Mouse (Mus musculus) hindbrain, embryonic 13.5 days (tissue): Measurements from ENCODE around the gene Cops7a. TPM values are rescaled to one million over a fixed set of nuclear protein-coding genes. Genes with fewer than 3 reads are reported as not detected.

Experiments
- ATAC-seq: fragments of 200-750 bp; cut with Nextera tagmentation; 2 replicates; pipeline ENCODE4 v1.8.0; 2017; ENCODE audit warnings: moderate TSS enrichment; ENCODE audit not compliant: low FRiP score
- H3K27ac ChIP-seq: fragments of 300-500 bp; sonication (generic); 2 replicates; pipeline ENCODE4 v1.5.1; 2015; ENCODE audit warnings: inconsistent platforms, mild to moderate bottlenecking, moderate library complexity
- H3K27me3 ChIP-seq: fragments of 300-500 bp; sonication (generic); 2 replicates; pipeline ENCODE4 v1.6.1; 2015; ENCODE audit warnings: mild to moderate bottlenecking, inconsistent platforms
- H3K36me3 ChIP-seq: fragments of 300-500 bp; sonication (generic); 2 replicates; pipeline ENCODE4 v1.6.1; 2015; ENCODE audit warnings: mild to moderate bottlenecking, inconsistent platforms
- H3K4me1 ChIP-seq: fragments of 300-500 bp; sonication (generic); replicated peaks from 2 replicates; pipeline ENCODE4 v1.6.1; 2015; ENCODE audit warnings: inconsistent platforms
- H3K4me2 ChIP-seq: fragments of 300-500 bp; sonication (generic); 2 replicates; pipeline ENCODE4 v1.6.1; 2015; ENCODE audit warnings: inconsistent platforms, mild to moderate bottlenecking, moderate library complexity
- H3K4me3 ChIP-seq: fragments of 300-500 bp; sonication (generic); 2 replicates; pipeline ENCODE4 v1.5.1; 2015; ENCODE audit warnings: mild to moderate bottlenecking, inconsistent platforms
- H3K9ac ChIP-seq: fragments of 300-500 bp; sonication (generic); 2 replicates; pipeline ENCODE4 v1.6.1; 2015; ENCODE audit warnings: mild to moderate bottlenecking, inconsistent platforms
- H3K9me3 ChIP-seq: fragments of 300-500 bp; sonication (generic); 2 replicates; pipeline ENCODE4 v1.6.1; 2016; ENCODE audit warnings: inconsistent platforms
- WGBS: fragments of 180-500 bp; shearing (Covaris S2); methylation state at CpG from one replicate; pipeline ENCODE4 v1.1.7; 2015; 5-methylcytosine and 5-hydroxymethylcytosine counted together
- polyA plus RNA-seq: library from polyadenylated mRNA; unstranded; fragments of >200 nt; fragmentation: Nextera tagmentation; extraction: Ambion mirVana; gene quantifications from 2 replicates; pipeline ENCODE4 v1.2.1, GENCODE M21; 2015

Gene Cops7a
- polyA plus RNA-seq, 1 experiment from 2014 or later = 89.3 TPM

DNA sequence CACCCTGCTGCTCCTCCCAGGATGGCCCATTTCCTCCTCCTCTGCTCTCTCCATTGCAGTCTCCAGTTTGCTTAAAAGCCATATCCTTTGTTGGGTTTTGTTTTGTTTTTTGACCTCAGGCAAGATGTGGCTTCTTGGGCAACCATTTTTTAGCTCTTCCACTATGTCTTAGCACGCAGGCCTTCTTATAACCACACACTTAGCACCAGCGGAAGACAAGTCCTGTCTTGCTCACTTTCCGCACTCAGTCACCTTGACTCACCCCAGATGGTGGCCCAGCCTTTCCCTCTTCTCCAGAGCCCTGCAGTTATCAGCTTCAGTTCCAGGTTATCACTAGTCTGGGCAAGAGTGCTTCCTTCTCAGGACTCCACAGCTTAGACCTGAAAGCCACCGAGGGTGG, 10.1 kb downstream of the Cops7a start:
- Histone ChIP-seq H3K27ac (no peak overlapping the region), H3K9me3 (no peaks in the 10 kb centered on the region), H3K36me3 (peaks cover 51% of the 10 kb centered on the region), H3K27me3 (no peaks in the 10 kb centered on the region), H3K4me3 (no peak overlapping the region), H3K9ac (no peak overlapping the region), H3K4me2 (no peak overlapping the region), H3K4me1 (no peaks in the 10 kb centered on the region)
- no peak for ATAC-seq
- WGBS = 97% methylated on average over 4 of the region's 4 CpGs

DNA sequence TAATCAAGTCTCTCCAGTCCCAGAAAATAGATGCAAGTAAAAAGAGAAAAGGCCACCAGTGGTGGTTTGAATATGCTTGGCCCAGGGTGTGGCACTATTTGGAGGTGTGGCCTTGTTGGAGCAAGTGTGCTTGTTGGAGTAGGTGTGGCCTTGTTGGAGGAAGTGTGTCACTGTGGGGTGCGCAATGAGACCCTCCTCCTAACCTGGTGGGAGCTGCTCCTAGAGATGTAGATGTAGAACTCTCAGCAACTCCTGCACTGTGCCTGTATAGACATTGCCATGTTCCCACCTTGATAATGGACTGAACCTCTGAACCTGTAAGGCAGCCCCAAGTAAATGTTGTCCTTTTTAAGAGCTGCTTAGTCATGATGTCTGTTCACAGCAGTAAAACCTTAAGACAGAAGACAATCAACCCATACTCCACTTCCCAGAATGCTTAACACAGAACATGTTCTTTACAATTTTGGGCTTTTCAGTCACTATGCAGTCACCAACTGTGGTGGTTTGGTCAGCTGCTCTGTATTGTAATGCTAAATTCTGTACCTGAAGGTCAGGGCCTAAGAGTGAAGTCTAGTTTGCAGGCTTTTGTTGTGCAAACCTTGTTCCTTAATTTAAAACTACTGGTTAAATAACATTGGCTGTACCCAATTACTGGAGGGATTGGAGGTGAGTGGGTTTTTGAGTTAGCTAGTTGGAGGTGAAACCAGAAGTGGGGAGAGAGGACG, 11.2 kb downstream of the Cops7a start:
- H3K4me3 ChIP-seq = no peak overlapping the region
- no peaks in the 10 kb centered on the region for H3K4me1 ChIP-seq
- ATAC-seq = no peak
- no peaks in the 10 kb centered on the region for H3K9me3 ChIP-seq
- no peak overlapping the region for H3K4me2 ChIP-seq
- peaks cover 41% of the 10 kb centered on the region for H3K36me3 ChIP-seq
- no peak overlapping the region for H3K27ac ChIP-seq
- no peak overlapping the region for H3K9ac ChIP-seq
- 81% methylated on average over 2 of the region's 2 CpGs for WGBS
- H3K27me3 ChIP-seq = no peaks in the 10 kb centered on the region

DNA sequence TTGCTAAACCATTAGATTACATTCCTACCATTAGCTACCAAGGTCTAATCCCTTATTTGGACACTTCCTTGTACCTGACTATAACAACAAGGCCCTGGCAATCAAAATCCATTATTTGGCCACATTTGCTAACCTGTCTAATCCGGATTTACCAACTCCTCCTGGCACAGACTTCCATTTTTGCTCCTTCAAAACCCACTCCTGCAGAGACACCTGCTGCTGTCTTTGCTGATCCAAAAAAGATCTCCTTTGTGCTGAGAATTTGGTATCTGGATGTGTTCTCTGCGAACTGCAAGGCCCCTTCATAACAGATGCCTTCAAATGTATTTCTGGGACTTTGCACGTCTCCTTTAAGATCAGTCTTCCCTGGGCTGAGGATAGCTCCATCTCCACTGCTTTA, 21.8 kb downstream of the Cops7a start:
- WGBS = 89% methylated on average over 3 of the region's 3 CpGs

DNA sequence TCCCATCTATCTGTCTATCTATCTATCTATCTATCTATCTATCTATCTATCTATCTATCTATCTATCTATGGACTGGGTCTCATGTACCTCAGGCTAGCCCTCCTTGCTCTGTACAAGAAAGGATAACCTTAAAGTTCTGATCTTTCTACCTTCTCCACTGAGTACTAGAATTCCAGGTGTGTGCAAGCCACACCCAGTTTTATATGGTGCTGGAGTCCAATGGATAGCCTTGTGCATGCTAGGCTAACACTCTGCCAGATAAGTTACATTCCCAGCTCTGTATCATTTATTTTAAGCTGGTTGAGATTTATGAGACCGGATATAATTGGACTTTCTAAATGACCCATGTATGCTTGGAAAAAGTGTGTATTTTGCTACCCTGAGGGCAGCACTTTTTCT, 23.7 kb downstream of the Cops7a start:
- H3K4me1 ChIP-seq = no peaks in the 10 kb centered on the region
- H3K27ac ChIP-seq = no peak overlapping the region
- peaks cover 34% of the 10 kb centered on the region for H3K36me3 ChIP-seq
- no peak overlapping the region for H3K4me3 ChIP-seq
- H3K4me2 ChIP-seq = no peak overlapping the region
- no peak overlapping the region for H3K9ac ChIP-seq
- no peak for ATAC-seq
- no peaks in the 10 kb centered on the region for H3K27me3 ChIP-seq
- 97% methylated on average over 1 of the region's 1 CpGs for WGBS
- H3K9me3 ChIP-seq = no peaks in the 10 kb centered on the region

More for the DNA sequence above, 21.8 kb downstream of the Cops7a start:
- Histone ChIP-seq H3K27me3 (no peaks in the 10 kb centered on the region), H3K27ac (no peak overlapping the region), H3K4me2 (no peak overlapping the region), H3K4me1 (no peaks in the 10 kb centered on the region), H3K36me3 (peaks cover 15% of the 10 kb centered on the region), H3K9ac (no peak overlapping the region), H3K4me3 (no peak overlapping the region), H3K9me3 (no peaks in the 10 kb centered on the region)
- ATAC-seq = no peak

DNA sequence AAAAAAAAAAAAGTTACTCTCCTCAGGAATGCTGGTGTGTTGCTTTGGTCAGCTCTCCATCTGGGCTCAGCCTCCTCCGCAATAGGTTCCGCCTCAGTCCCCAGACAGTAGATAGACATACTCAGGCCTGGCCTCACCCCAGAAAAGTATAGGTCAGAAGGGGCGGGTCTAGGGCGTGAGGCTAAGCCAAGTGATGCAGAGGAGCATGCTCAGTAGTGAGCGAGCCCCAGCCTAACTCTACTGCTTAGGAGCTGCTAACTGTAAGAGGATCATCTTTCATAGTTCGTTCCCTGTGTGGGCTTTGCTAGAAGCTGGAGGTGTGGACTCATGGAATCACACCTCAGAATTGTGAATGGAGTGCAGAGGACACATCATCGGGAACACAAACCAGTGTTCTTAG, 26.8 kb downstream of the Cops7a start:
- Histone ChIP-seq H3K27me3 (no peaks in the 10 kb centered on the region), H3K9ac (no peak overlapping the region), H3K4me2 (no peak overlapping the region), H3K36me3 (peaks cover 65% of the 10 kb centered on the region), H3K9me3 (no peaks in the 10 kb centered on the region), H3K27ac (no peak overlapping the region), H3K4me1 (peaks cover 12% of the 10 kb centered on the region), H3K4me3 (no peak overlapping the region)
- ATAC-seq = no peak
- 90% methylated on average over 7 of the region's 7 CpGs for WGBS

DNA sequence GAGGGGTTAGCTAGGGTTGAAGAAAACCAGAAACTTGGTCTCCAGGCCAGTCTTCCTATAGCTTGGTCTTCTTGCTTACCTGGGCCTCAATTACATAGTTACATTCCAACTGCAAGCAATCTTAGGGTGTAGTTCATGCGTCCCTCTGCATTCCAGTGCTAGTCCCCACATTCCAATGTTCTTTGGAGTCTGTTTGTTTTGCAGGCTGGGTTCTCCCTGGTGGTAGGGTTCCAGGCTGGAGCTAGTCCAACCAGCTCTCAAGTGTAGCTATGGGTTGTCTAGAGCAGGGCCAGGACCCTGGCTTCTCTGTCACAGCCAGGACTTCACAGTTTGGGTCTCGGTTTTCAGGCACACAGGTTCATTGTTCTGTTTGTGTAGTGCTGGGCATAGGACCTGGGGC, 27.8 kb downstream of the Cops7a start:
- 96% methylated on average over 2 of the region's 2 CpGs for WGBS
- no peak overlapping the region for H3K4me3 ChIP-seq
- no peaks in the 10 kb centered on the region for H3K27me3 ChIP-seq
- no peak for ATAC-seq
- H3K4me1 ChIP-seq = peaks cover 21% of the 10 kb centered on the region
- H3K27ac ChIP-seq = no peak overlapping the region
- peaks cover 73% of the 10 kb centered on the region for H3K36me3 ChIP-seq
- H3K9ac ChIP-seq = no peak overlapping the region
- no peak overlapping the region for H3K4me2 ChIP-seq
- no peaks in the 10 kb centered on the region for H3K9me3 ChIP-seq

DNA sequence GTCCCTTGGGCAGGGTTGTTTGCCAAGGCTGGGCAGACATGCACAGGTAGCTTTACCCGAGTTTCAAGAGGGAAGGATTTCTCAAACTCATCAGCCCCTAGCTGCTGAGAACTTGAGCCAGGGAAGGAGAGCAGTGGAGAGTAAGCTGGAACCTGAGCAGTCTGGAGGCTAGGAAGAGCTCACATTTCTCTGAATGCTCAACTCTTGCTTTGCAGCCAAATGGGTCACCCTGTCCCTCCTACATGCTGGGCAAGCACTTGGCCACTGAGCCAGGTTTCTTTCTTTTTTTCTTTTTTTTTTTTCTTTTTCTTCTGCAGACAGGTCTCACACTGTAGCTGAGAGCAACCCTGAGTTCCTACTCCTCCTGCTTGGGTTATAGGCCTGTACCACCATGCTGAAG, 28.7 kb downstream of the Cops7a start:
- Histone ChIP-seq H3K4me2 (no peak overlapping the region), H3K9me3 (no peaks in the 10 kb centered on the region), H3K27ac (no peak overlapping the region), H3K4me3 (no peak overlapping the region), H3K9ac (no peak overlapping the region), H3K4me1 (peaks cover 27% of the 10 kb centered on the region), H3K27me3 (no peaks in the 10 kb centered on the region), H3K36me3 (peaks cover 74% of the 10 kb centered on the region)
- WGBS = 93% methylated on average over 1 of the region's 1 CpGs
- no peak for ATAC-seq

DNA sequence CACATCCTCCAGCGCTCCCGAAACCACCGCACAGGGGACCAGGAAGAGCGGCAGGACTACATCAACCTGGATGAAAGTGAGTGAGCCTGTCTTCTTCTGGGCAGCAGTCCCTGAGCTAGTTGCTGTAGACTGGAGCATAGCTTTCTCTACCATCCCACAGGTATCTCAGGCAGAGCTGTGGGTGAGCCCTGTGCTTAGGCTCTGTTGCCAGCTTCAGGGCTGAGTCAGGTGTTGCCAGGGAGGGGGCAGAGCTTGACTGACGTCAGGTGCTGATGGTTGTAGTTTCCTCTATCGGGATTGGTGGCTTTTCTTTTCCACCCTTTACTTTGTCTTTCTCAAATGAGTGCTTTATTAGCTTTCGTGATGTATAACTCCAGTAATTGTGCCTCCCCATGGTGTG, 30.7 kb downstream of the Cops7a start:
- no peak overlapping the region for H3K4me2 ChIP-seq
- no peak overlapping the region for H3K4me3 ChIP-seq
- H3K27me3 ChIP-seq = no peaks in the 10 kb centered on the region
- ATAC-seq = no peak
- H3K9me3 ChIP-seq = no peaks in the 10 kb centered on the region
- H3K9ac ChIP-seq = peak overlapping the region; percentile 43
- no peak overlapping the region for H3K27ac ChIP-seq
- 96% methylated on average over 7 of the region's 7 CpGs for WGBS
- H3K36me3 ChIP-seq = peaks cover 69% of the 10 kb centered on the region
- peaks cover 33% of the 10 kb centered on the region for H3K4me1 ChIP-seq

DNA sequence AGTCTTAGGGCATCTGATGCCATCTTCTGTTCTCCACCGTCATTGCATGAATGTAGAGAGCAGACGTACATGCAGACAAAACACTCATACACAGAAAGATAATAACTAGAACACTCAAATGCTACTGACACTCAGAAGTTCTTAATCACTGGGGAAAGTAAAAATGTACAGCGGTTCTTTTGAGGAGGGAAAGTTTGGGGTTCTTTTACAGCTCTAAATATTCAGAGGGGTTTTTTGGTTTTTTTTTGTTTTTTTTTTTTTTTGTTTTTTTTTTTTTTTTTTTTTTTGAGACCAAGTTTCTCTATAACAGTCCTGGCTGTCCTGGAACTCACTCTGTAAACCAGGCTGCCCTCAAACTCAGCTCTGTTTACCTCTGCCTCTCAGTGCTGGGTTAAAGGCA, 32.2 kb downstream of the Cops7a start:
- Histone ChIP-seq H3K36me3 (peaks cover 55% of the 10 kb centered on the region), H3K4me3 (0 out of 2 replicates have a peak overlapping the region, but pooled peaks have one; percentile 96)
- ATAC-seq = no peak

DNA sequence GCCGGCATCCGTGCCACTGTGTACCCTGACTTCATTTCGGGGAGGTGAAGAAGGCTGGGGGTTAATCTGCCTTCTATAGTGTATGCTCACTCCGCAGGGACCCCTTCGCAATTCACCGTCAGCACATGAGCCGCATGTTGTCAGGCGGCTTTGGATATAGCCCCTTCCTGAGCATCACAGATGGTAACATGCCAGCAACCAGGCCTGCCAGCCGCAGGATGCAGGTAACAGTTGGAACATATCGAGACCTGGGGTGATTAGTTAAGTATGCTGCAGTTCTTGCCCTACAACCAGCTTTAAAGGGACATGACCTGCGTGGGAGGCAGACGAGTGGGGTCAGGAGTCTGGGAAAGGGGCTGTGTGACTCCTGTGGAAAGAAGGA, 33.0 kb downstream of the Cops7a start:
- H3K27ac ChIP-seq = peak overlapping the region; percentile 96
- H3K9ac ChIP-seq = peak overlapping the region; percentile 97
- WGBS = 45% methylated on average over 12 of the region's 12 CpGs
- no peak for ATAC-seq
- H3K27me3 ChIP-seq = no peaks in the 10 kb centered on the region
- H3K4me2 ChIP-seq = peak overlapping the region; percentile 96
- H3K4me3 ChIP-seq = peak overlapping the region; percentile 96
- peaks cover 46% of the 10 kb centered on the region for H3K36me3 ChIP-seq
- peaks cover 33% of the 10 kb centered on the region for H3K4me1 ChIP-seq
- no peaks in the 10 kb centered on the region for H3K9me3 ChIP-seq

More for the DNA sequence above, 32.2 kb downstream of the Cops7a start:
- H3K4me2 ChIP-seq = no peak overlapping the region
- peaks cover 33% of the 10 kb centered on the region for H3K4me1 ChIP-seq
- H3K27ac ChIP-seq = no peak overlapping the region
- 95% methylated on average over 3 of the region's 3 CpGs for WGBS
- no peaks in the 10 kb centered on the region for H3K27me3 ChIP-seq
- no peaks in the 10 kb centered on the region for H3K9me3 ChIP-seq
- no peak overlapping the region for H3K9ac ChIP-seq

DNA sequence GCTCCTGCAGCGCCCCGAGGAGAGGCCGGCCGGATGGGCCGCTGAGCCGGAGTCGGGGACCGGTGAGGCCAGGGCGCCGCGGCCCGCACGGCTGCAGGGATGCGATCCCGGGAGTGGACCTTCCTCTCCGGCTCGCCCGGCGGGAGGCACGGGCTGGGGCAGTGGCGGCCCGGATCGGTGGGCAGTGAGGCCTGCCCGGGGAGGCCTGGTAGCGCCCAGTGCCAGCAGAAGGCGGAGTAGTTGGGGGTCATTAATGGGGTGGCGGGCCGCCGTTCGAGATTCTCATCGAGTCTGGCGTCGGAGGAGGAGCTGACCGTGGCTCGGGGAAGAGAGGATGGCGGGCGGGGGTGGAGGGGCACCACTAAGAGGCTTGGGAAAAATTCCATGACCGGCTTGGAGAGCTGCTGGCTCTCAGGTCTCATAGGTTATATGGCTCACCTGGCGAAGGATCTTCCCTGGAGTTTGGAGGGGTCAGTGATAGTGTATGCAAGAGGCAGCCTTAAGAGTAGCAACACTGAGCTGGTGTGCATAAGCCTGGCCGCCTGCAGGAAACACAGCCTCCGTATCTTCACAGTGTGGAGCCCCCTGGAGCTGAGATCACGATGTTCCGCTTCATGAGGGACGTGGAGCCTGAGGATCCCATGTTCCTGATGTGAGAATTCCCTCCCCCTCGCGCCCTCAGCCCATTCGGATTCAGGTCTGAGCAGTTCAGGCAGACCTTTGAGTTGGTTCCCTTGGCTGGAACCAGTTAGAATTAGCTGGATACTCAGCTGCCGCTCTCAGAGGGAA, 33.6 kb downstream of the Cops7a start:
- Histone ChIP-seq H3K36me3 (peaks cover 40% of the 10 kb centered on the region), H3K4me2 (peak overlapping the region; percentile 96), H3K4me3 (peak overlapping the region; percentile 96), H3K9me3 (no peaks in the 10 kb centered on the region), H3K27me3 (no peaks in the 10 kb centered on the region), H3K27ac (peak overlapping the region; percentile 96), H3K4me1 (peaks cover 33% of the 10 kb centered on the region), H3K9ac (peak overlapping the region; percentile 97)
- WGBS = 2% methylated on average over 43 of the region's 48 CpGs
- peak; percentile 38 for ATAC-seq

DNA sequence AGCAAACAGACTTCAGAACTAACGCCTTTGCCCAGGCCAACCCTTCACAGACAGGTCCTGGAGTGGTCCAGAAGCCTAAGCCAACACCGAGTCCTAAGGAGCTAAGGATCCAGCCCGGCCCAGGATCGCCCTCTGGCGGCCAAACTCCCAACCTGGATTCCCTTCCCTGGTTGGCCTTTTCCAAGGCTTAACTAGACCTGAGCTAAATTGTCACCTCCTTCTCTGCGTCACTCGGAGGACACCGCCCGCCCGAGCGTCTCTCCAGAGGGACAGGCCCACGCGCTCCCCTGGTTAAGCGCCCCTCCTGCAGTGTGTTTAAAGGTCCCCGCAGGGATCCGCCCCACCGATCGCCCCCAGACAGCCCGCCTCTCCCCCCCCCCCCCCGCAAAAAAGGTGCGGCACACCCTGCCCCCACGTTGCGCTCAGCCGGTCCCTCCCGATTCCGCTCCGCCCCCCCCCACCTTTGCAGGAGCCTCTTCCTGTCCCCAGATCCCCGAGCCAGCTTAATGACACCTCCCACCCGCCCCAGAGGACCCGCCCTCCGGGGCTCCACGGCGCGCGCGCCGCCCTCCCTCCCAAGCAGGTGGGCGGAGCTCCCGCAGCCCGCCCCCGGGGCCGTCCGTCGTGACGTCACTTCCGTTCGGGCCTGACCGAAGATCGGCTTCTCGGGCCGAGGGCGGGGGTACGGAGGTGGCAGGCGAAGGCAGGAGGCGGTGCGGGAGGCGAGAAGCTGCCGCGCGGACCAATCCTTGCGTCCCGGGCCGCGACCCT, 34.4 kb downstream of the Cops7a start, which contains the start of gene Mlf2:
Gene Mlf2 (plus strand): TSS at position 633 of the 771 bp plus-strand sequence.
- Histone ChIP-seq H3K4me3 (peak within 1 kb of the TSS; percentile 96), H3K36me3 (peaks cover 33% of the 10 kb centered on the region), H3K27me3 (no peaks in the 10 kb centered on the region), H3K9ac (peak within 1 kb of the TSS; percentile 97), H3K4me1 (peaks cover 33% of the 10 kb centered on the region), H3K27ac (peak within 1 kb of the TSS; percentile 96), H3K9me3 (no peaks in the 10 kb centered on the region), H3K4me2 (peak within 1 kb of the TSS; percentile 96)
- WGBS = under 1% methylated on average over 46 of the region's 64 CpGs
- ATAC-seq = peak; percentile 94
